In genomic region chr16:93610961-93611360, GRCm38 (mm10) we compare ENCODE assay signal across 31 mouse cellular contexts. TPM values are rescaled to one million over a fixed set of nuclear protein-coding genes. Genes with fewer than 3 reads are reported as not detected.
DNase-seq lines count a peak whose midpoint lies in the region; ATAC-seq and TF ChIP-seq lines count a peak whose summit lies in the region.
"Had no signal": no experiment of that assay in that cellular context is flagged by ENCODE, and none has a peak within 500 bp of the region (broad histone marks: within the 10 kb centered on the region; RNA-seq: fewer than 3 reads in every experiment).

No protein-coding gene starts in this region.

- H3K9me3 ChIP-seq in kidney, postnatal 0 days (replicated peaks; ENCODE audit: low read length), result no peaks in the 10 kb centered on the region
- H3K9me3 ChIP-seq: forebrain, embryonic 10.5 days; forebrain, embryonic 13.5 days; hindbrain, embryonic 10.5 days; hindbrain, embryonic 13.5 days had no signal

- no peak overlapping the region for H3K9ac ChIP-seq in kidney, postnatal 0 days (ENCODE audit: low read depth, low read length)
- H3K9ac ChIP-seq in liver, adult 2 months (ENCODE audit: low read depth, low read length), result no peak overlapping the region
- H3K9ac ChIP-seq: forebrain, embryonic 13.5 days; hindbrain, embryonic 13.5 days had no signal

- H3K4me3 ChIP-seq in kidney, postnatal 0 days (replicated peaks; ENCODE audit: low read depth, low read length), result no peak overlapping the region
- no peak overlapping the region for H3K4me3 ChIP-seq in liver, adult 2 months (ENCODE audit: insufficient read depth, low read depth, low read length)
- H3K4me3 ChIP-seq: forebrain, embryonic 10.5 days; forebrain, embryonic 13.5 days; hindbrain, embryonic 10.5 days; hindbrain, embryonic 13.5 days had no signal

- ATAC-seq in kidney, postnatal 0 days (replicated peaks; ENCODE audit: low FRiP score, low read depth), result no peak
- ATAC-seq: CD4-positive, CD25-positive, alpha-beta regulatory T cell, adult 4 months; forebrain, embryonic 13.5 days; forebrain, embryonic 16.5 days; hindbrain, embryonic 16.5 days had no signal

- H3K4me2 ChIP-seq in kidney, postnatal 0 days (ENCODE audit: low read length), result no peak overlapping the region
- H3K4me2 ChIP-seq: forebrain, embryonic 13.5 days; heart, embryonic 11.5 days; hindbrain, embryonic 13.5 days had no signal

- intact Hi-C loops in heart, postnatal 14 days (cut with DNase I), result loop anchor here (10.0 kb wide), 1 partner anchor 154 kb away; no protein-coding TSS in a partner anchor

- no peaks in the 10 kb centered on the region for H3K27me3 ChIP-seq in kidney, postnatal 0 days (ENCODE audit: insufficient read depth, low read length)
- no peaks in the 10 kb centered on the region for H3K27me3 ChIP-seq in liver, adult 2 months (ENCODE audit: control insufficient read depth, insufficient read depth, low read length)
- H3K27me3 ChIP-seq: forebrain, embryonic 13.5 days had no signal

- no peaks in the 10 kb centered on the region for H3K36me3 ChIP-seq in kidney, postnatal 0 days (ENCODE audit: insufficient read depth, low read length)
- peaks cover 13% of the 10 kb centered on the region for H3K36me3 ChIP-seq in liver, adult 2 months (ENCODE audit: control insufficient read depth, insufficient read depth, low read length)

- 85% methylated on average over 4 of the region's 4 CpGs for WGBS in kidney, postnatal 0 days
- WGBS in liver, adult 2 months, result 46% methylated on average over 4 of the region's 4 CpGs

- H3K4me1 ChIP-seq in kidney, postnatal 0 days (replicated peaks; ENCODE audit: insufficient read depth, low read length), result peaks cover 4% of the 10 kb centered on the region; the same call in 1 of the 2 replicates
- H3K4me1 ChIP-seq in liver, adult 2 months (ENCODE audit: control insufficient read depth, insufficient read depth, low read length), result peaks cover 15% of the 10 kb centered on the region

- peak; percentile 56 for DNase-seq in heart, adult 11 months
- no peak for DNase-seq in heart, postnatal 14 days
- DNase-seq in kidney, postnatal 0 days (ENCODE audit: low spot score), result no peak
- DNase-seq in kidney, adult 18-20 months, result no peak
- peak; percentile 80 for DNase-seq in liver, adult 2 months (ENCODE audit: extremely low read depth, low read depth, low spot score)
- DNase-seq in liver (no peak), 3T3-L1 (ENCODE audit: low read depth, low spot score) (peak; percentile 1)
- DNase-seq in urinary bladder, postnatal 4 days (ENCODE audit: low spot score in 2 of 2), result no peak
- DNase-seq: adrenal gland, adult 8-10 months; adrenal gland, postnatal 25 days; cerebellum, adult 18-20 months; cerebellum, adult 9-10 months; cerebellum, postnatal 14 days; gastrocnemius, postnatal 10 days; gastrocnemius, postnatal 36 days; heart, postnatal 36 days had no signal

- H3K79me2 ChIP-seq in liver, adult 2 months (ENCODE audit: control insufficient read depth, insufficient read depth, low read length), result no peaks in the 10 kb centered on the region

- no peak for TF ChIP-seq CTCF in kidney, postnatal 0 days (IDR thresholded peaks at IDR 0.05; ENCODE audit: low read depth)
- TF ChIP-seq CTCF in liver, adult 2 months (IDR thresholded peaks at IDR 0.05; ENCODE audit: low read depth, low read length), result no peak

- no peak for TF ChIP-seq POLR2A in liver, adult 2 months (IDR thresholded peaks at IDR 0.05; ENCODE audit: extremely low read depth, insufficient read depth, low read length)

- H3K27ac ChIP-seq in kidney, postnatal 0 days, result 0 out of 2 replicates have a peak overlapping the region, but pooled peaks have one; percentile 8
- no peak overlapping the region for H3K27ac ChIP-seq in liver, adult 2 months (replicated peaks; ENCODE audit: insufficient read depth, low read depth, low read length)
- H3K27ac ChIP-seq: forebrain, embryonic 10.5 days; forebrain, embryonic 13.5 days; hindbrain, embryonic 10.5 days; hindbrain, embryonic 13.5 days had no signal

RNA-seq across cellular contexts. Expression of gene Cbr1, which starts 5.3 kb away (rescaled TPM):
- total RNA-seq in heart, postnatal 14 days (2021), result 10 to 100 TPM; 24.0 to 26.6 TPM
- 278 and 299 TPM in 2 replicates for polyA plus RNA-seq in kidney, postnatal 0 days (2015; fragmentation: Nextera tagmentation; extraction: Ambion mirVana)
- total RNA-seq in liver, adult 2 months (2014; rRNA removed), result 125 and 126 TPM in 2 replicates
- 194 and 308 TPM in 2 replicates for polyA plus RNA-seq in liver, adult 2 months (2012; rRNA removed)

RNA-seq across cellular contexts. Expression of gene Setd4, which starts 7.1 kb away (rescaled TPM):
- 1 to 10 TPM; 1.6 TPM for total RNA-seq in heart, postnatal 14 days (2021)
- 12.3 and 12.5 TPM in 2 replicates for polyA plus RNA-seq in kidney, postnatal 0 days (2015; fragmentation: Nextera tagmentation; extraction: Ambion mirVana)
- 9.7 and 10.1 TPM in 2 replicates for total RNA-seq in liver, adult 2 months (2014; rRNA removed)
- polyA plus RNA-seq in liver, adult 2 months (2012; rRNA removed), result 7.9 and 10.4 TPM in 2 replicates

RNA-seq across cellular contexts. Expression of gene Gm5678, which starts 16.9 kb away (rescaled TPM):
- total RNA-seq in heart, postnatal 14 days (2021), result 1 to 10 TPM; 1.3 TPM
- not detected in 2 replicates for polyA plus RNA-seq in kidney, postnatal 0 days (2015; fragmentation: Nextera tagmentation; extraction: Ambion mirVana)
- not detected in 2 replicates for total RNA-seq in liver, adult 2 months (2014; rRNA removed)
- not detected in 2 replicates for polyA plus RNA-seq in liver, adult 2 months (2012; rRNA removed)
- total RNA-seq: granulocyte monocyte progenitor cell, adult 5-6 weeks; MEL had no signal
- polyA plus RNA-seq: C2C12; CD4-positive, CD25-positive, alpha-beta regulatory T cell, adult 4 months; embryonic facial prominence, embryonic 11.5 days; embryonic facial prominence, embryonic 14.5 days; forebrain, embryonic 10.5 days; forebrain, embryonic 13.5 days; forebrain, embryonic 16.5 days; heart, embryonic 11.5 days; heart, embryonic 14.5 days; heart, postnatal 0 days; hindbrain, embryonic 10.5 days; hindbrain, embryonic 13.5 days; hindbrain, embryonic 16.5 days had no signal

Comparison
In these comparisons a context has a peak if more than half of its experiments do, and no peak if none do; other contexts are left out.
1. DNase-seq: peak in heart, adult 11 months (single experiment), liver, adult 2 months (single experiment) and 3T3-L1 (single experiment); none in heart, postnatal 14 days (0 of 2), kidney, postnatal 0 days (single experiment), kidney, adult 18-20 months (single experiment), liver (single experiment) and urinary bladder, postnatal 4 days (0 of 2).